Mouse (Mus musculus): Measurements from ENCODE around the gene Arl6ip5.

DNA sequence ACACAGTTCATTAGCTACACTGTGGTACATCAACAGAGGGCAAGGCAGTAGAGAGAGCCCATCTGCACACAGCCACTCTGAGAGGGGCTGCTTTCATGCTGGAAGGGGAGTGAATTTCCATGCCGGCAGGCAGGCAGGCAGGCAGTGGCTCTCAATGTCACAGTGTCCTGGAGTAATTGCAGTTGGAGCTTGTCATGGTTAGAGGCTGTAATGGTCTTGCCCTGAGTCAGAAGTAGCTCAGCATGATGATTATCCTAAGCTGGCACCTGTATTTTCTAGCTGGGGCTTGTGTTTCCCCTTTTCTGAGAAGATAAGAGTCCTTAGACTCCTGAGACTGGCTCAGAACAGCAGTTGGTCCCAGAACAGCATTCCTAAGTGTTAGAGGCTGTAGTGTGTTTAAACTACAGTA, 15.6 kb downstream of the Arl6ip5 start:
- no peak for TF ChIP-seq GATA1 (IDR thresholded peaks at IDR 0.05; ENCODE audit: borderline replicate concordance, low read length)
- no peak for TF ChIP-seq FLI1 (IDR thresholded peaks at IDR 0.05; ENCODE audit: low read length)
